Mouse (Mus musculus) thymus, adult 2 months (tissue): ENCODE measurements at regions not wholly inside any gene's neighbourhood (a gene's known extent, or its start where the extent isn't known, plus 50 kb on each side); places are given as distances from the start of the nearest gene placed in this dataset.

Source experiments
- CTCF ChIP-seq: fragments of 200-500 bp; IDR thresholded peaks from 2 replicates; pipeline ENCODE4 v1.5.1; 2012; ENCODE audit warnings: mild to moderate bottlenecking, control low read depth, low read length, moderate library complexity, borderline replicate concordance; ENCODE audit not compliant: control insufficient read depth, poor library complexity, insufficient read depth; ENCODE audit errors: extremely low read depth
- POLR2A ChIP-seq: fragments of 200-500 bp; IDR thresholded peaks from 2 replicates; pipeline ENCODE4 v1.6.1; 2012; ENCODE audit warnings: mild to moderate bottlenecking, low read length, control low read depth, moderate library complexity; ENCODE audit not compliant: control insufficient read depth, poor library complexity, insufficient read depth; ENCODE audit errors: extremely low read depth

DNA sequence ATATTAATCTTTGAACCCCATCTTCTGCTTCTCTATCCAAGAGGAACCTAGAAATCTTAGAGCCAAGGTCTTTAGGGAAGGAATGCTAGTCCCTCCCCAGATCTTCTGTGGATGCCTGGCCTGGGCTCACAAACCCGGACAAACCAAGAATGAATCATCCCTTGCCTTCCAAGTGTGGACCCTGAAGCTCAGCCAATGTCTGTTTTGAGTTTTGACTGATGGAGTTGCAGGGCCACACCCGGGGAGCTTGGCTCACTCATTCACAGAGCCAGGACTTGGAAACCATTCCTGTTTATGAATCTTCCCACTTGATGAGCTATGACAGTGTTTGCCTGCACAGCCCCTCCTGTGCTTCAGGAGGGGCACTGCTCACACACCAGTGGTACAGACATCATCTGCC is 230.4 kb downstream of the Lpin1 start:
- TF ChIP-seq CTCF = no peak
- no peak for TF ChIP-seq POLR2A
